ENCODE assay signal across 8 mouse cellular contexts in the genomic region with DNA sequence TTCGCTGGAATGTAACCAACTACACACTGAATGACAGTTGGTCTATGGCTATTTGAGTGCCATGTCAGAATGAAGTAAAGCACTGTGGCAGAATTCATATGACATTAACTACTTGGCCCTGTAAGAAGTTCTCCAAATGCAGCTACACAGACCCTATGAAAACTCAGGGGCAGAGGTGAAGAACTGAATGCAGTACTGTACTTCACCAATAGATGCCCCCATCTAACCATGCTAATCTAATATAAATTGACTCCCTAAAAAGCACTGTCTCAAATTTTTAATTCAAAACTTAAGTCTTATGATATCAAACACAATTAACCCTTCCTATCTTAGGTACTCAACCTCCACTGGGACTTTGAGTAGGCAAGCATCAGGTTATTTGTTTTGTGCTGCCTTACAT. TPM values are rescaled to one million over a fixed set of nuclear protein-coding genes. Genes with fewer than 3 reads are reported as not detected.
DNase-seq lines count a peak whose midpoint lies in the region; ATAC-seq lines count a peak whose summit lies in the region.

No protein-coding gene starts in this region.

- H3K27me3 ChIP-seq in hindbrain, embryonic 11.5 days (ENCODE audit: control insufficient read depth, insufficient read depth, low read length) = no peaks in the 10 kb centered on the region
- H3K27me3 ChIP-seq in hindbrain, embryonic 10.5 days (ENCODE audit: insufficient read depth, poor library complexity, severe bottlenecking) = no peaks in the 10 kb centered on the region

- H3K9me3 ChIP-seq in hindbrain, embryonic 11.5 days (ENCODE audit: control insufficient read depth, low read length) = no peaks in the 10 kb centered on the region
- H3K9me3 ChIP-seq in hindbrain, embryonic 10.5 days = no peaks in the 10 kb centered on the region

- no peaks in the 10 kb centered on the region for H3K36me3 ChIP-seq in hindbrain, embryonic 11.5 days (ENCODE audit: control insufficient read depth, insufficient read depth, low read length)
- peaks cover 10% of the 10 kb centered on the region for H3K36me3 ChIP-seq in hindbrain, embryonic 10.5 days

- no peaks in the 10 kb centered on the region for H3K4me1 ChIP-seq in hindbrain, embryonic 11.5 days (replicated peaks; ENCODE audit: control insufficient read depth, insufficient read depth, low read length)
- no peaks in the 10 kb centered on the region for H3K4me1 ChIP-seq in hindbrain, embryonic 10.5 days (replicated peaks)

- no peak overlapping the region for H3K9ac ChIP-seq in hindbrain, embryonic 11.5 days (ENCODE audit: low read depth, low read length)

- 97% methylated on average over 1 of the region's 1 CpGs for WGBS in hindbrain, embryonic 11.5 days
- 96% methylated on average over 1 of the region's 1 CpGs for WGBS in hindbrain, embryonic 10.5 days

- ATAC-seq in hindbrain, embryonic 11.5 days (ENCODE audit: low FRiP score) = no peak

- H3K4me2 ChIP-seq in hindbrain, embryonic 11.5 days (replicated peaks; ENCODE audit: low read depth, low read length) = no peak overlapping the region

- DNase-seq in hindbrain, embryonic 11.5 days (ENCODE audit: low spot score) = peak; percentile 18
- DNase-seq in hindbrain, embryonic 10.5 days (ENCODE audit: low spot score) = no peak
- peak; percentile 76 for DNase-seq in thymus, postnatal 0 days (ENCODE audit: low spot score)
- no peak for DNase-seq in thymus, postnatal 36 days
- peak; percentile 56 to 66 for DNase-seq in cerebellum, postnatal 14 days
- DNase-seq in lung, postnatal 36 days = peak; percentile 80
- DNase-seq in frontal cortex, postnatal 25 days (ENCODE audit: low spot score in 2 of 2) = no peak
- DNase-seq in adrenal gland, postnatal 25 days = no peak

- H3K27ac ChIP-seq in hindbrain, embryonic 11.5 days (ENCODE audit: low read depth, low read length) = no peak overlapping the region
- H3K27ac ChIP-seq in hindbrain, embryonic 10.5 days = no peak overlapping the region

- H3K4me3 ChIP-seq in hindbrain, embryonic 11.5 days (ENCODE audit: low read depth, low read length) = no peak overlapping the region
- no peak overlapping the region for H3K4me3 ChIP-seq in hindbrain, embryonic 10.5 days

RNA-seq across cellular contexts. Expression of a gene that starts 45.9 kb away (rescaled TPM):
- polyA plus RNA-seq in hindbrain, embryonic 11.5 days (2014; fragmentation: Nextera tagmentation; extraction: Ambion mirVana) = 36.8 and 45.4 TPM in 2 replicates
- 19.1 and 27.5 TPM in 2 replicates for polyA plus RNA-seq in hindbrain, embryonic 10.5 days (2016; fragmentation: Nextera tagmentation; extraction: Ambion mirVana)
- 37.0 and 45.3 TPM in 2 replicates for polyA plus RNA-seq in thymus, postnatal 0 days (2015; fragmentation: Nextera tagmentation; extraction: Ambion mirVana)
- 70.8 and 82.7 TPM in 2 replicates for total RNA-seq in adrenal gland, postnatal 25 days (2021)

Comparison
In these comparisons a context has a peak if more than half of its experiments do, and no peak if none do; other contexts are left out.
1. DNase-seq: peak in hindbrain, embryonic 11.5 days (single experiment), thymus, postnatal 0 days (single experiment), cerebellum, postnatal 14 days (2 of 2) and lung, postnatal 36 days (single experiment); none in hindbrain, embryonic 10.5 days (single experiment), thymus, postnatal 36 days (0 of 2), frontal cortex, postnatal 25 days (0 of 2) and adrenal gland, postnatal 25 days (single experiment).